Comparison of ENCODE assay signal across 8 mouse cellular contexts in genomic region chr6:38354723-38355353, GRCm38 (mm10). TPM values are rescaled to one million over a fixed set of nuclear protein-coding genes. Genes with fewer than 3 reads are reported as not detected.
DNase-seq lines count a peak whose midpoint lies in the region; ATAC-seq and TF ChIP-seq lines count a peak whose summit lies in the region.

No protein-coding gene starts in this region.

- TF ChIP-seq CTCF in lung, embryonic 14.5 days (IDR thresholded peaks at IDR 0.05; ENCODE audit: low read depth) = no peak

- H3K9me3 ChIP-seq in lung, embryonic 14.5 days (ENCODE audit: low read depth, low read length) = no peaks in the 10 kb centered on the region
- H3K9me3 ChIP-seq in embryonic facial prominence, embryonic 13.5 days = no peaks in the 10 kb centered on the region
- H3K9me3 ChIP-seq in intestine, embryonic 15.5 days = no peaks in the 10 kb centered on the region
- H3K9me3 ChIP-seq in neural tube, embryonic 13.5 days = no peaks in the 10 kb centered on the region

- H3K4me3 ChIP-seq in lung, embryonic 14.5 days (ENCODE audit: low read depth, low read length) = peak overlapping the region; percentile 68
- peak overlapping the region; percentile 62 for H3K4me3 ChIP-seq in embryonic facial prominence, embryonic 13.5 days
- peak overlapping the region; percentile 63 for H3K4me3 ChIP-seq in intestine, embryonic 15.5 days (replicated peaks)
- H3K4me3 ChIP-seq in neural tube, embryonic 13.5 days = peak overlapping the region; percentile 51

- ATAC-seq in lung, embryonic 14.5 days (ENCODE audit: insufficient read depth) = peak; percentile 23; the same call in 1 of the 2 replicates
- no peak for ATAC-seq in embryonic facial prominence, embryonic 13.5 days (ENCODE audit: insufficient number of reproducible peaks, insufficient read depth, low FRiP score, low TSS enrichment, low read depth)
- no peak; the same call in 1 of the 2 replicates for ATAC-seq in intestine, embryonic 15.5 days
- no peak for ATAC-seq in neural tube, embryonic 13.5 days (ENCODE audit: low read depth)

- no peaks in the 10 kb centered on the region for H3K4me1 ChIP-seq in lung, embryonic 14.5 days (ENCODE audit: insufficient read depth)
- H3K4me1 ChIP-seq in embryonic facial prominence, embryonic 13.5 days = peaks cover 16% of the 10 kb centered on the region
- H3K4me1 ChIP-seq in intestine, embryonic 15.5 days (replicated peaks) = peaks cover 12% of the 10 kb centered on the region; the same call in 1 of the 2 replicates
- H3K4me1 ChIP-seq in neural tube, embryonic 13.5 days (replicated peaks) = peaks cover 21% of the 10 kb centered on the region

- H3K36me3 ChIP-seq in lung, embryonic 14.5 days (ENCODE audit: insufficient read depth) = no peaks in the 10 kb centered on the region
- H3K36me3 ChIP-seq in embryonic facial prominence, embryonic 13.5 days = no peaks in the 10 kb centered on the region
- no peaks in the 10 kb centered on the region for H3K36me3 ChIP-seq in intestine, embryonic 15.5 days
- no peaks in the 10 kb centered on the region for H3K36me3 ChIP-seq in neural tube, embryonic 13.5 days

- H3K4me2 ChIP-seq in lung, embryonic 14.5 days = peak overlapping the region; percentile 74
- H3K4me2 ChIP-seq in embryonic facial prominence, embryonic 13.5 days = peak overlapping the region; percentile 73
- peak overlapping the region; percentile 82 for H3K4me2 ChIP-seq in intestine, embryonic 15.5 days (replicated peaks)
- H3K4me2 ChIP-seq in neural tube, embryonic 13.5 days = peak overlapping the region; percentile 66

- H3K27me3 ChIP-seq in lung, embryonic 14.5 days (ENCODE audit: insufficient read depth, low read length) = peaks cover 55% of the 10 kb centered on the region
- H3K27me3 ChIP-seq in embryonic facial prominence, embryonic 13.5 days = peaks cover 84% of the 10 kb centered on the region
- peaks cover 5% of the 10 kb centered on the region for H3K27me3 ChIP-seq in intestine, embryonic 15.5 days (replicated peaks)
- peaks cover 77% of the 10 kb centered on the region for H3K27me3 ChIP-seq in neural tube, embryonic 13.5 days

- H3K27ac ChIP-seq in lung, embryonic 14.5 days (ENCODE audit: low read depth) = no peak overlapping the region
- no peak overlapping the region for H3K27ac ChIP-seq in embryonic facial prominence, embryonic 13.5 days
- peak overlapping the region; percentile 79 for H3K27ac ChIP-seq in intestine, embryonic 15.5 days
- H3K27ac ChIP-seq in neural tube, embryonic 13.5 days (replicated peaks) = no peak overlapping the region

- H3K9ac ChIP-seq in lung, embryonic 14.5 days = no peak overlapping the region; the same call in 1 of the 2 replicates
- H3K9ac ChIP-seq in embryonic facial prominence, embryonic 13.5 days = 0 out of 2 replicates have a peak overlapping the region, but pooled peaks have one; percentile 64
- peak overlapping the region; percentile 60 for H3K9ac ChIP-seq in intestine, embryonic 15.5 days
- no peak overlapping the region for H3K9ac ChIP-seq in neural tube, embryonic 13.5 days

- no peak for DNase-seq in lung, embryonic 14.5 days
- no peak for DNase-seq in lung, postnatal 36 days
- no peak for DNase-seq in urinary bladder, adult 18-20 months (ENCODE audit: low spot score in 2 of 2)
- no peak for DNase-seq in yolk sac, embryonic 10.5 days (ENCODE audit: low spot score)
- no peak for DNase-seq in Muller cell, postnatal 12 days (ENCODE audit: inconsistent ontology term)

- WGBS in lung, embryonic 14.5 days = 4% methylated on average over 20 of the region's 20 CpGs
- 2% methylated on average over 20 of the region's 20 CpGs for WGBS in embryonic facial prominence, embryonic 13.5 days
- 4% methylated on average over 20 of the region's 20 CpGs for WGBS in intestine, embryonic 15.5 days
- WGBS in neural tube, embryonic 13.5 days = 1% methylated on average over 20 of the region's 20 CpGs

RNA-seq across cellular contexts. Expression of gene Zc3hav1, which starts 0.4 kb away (rescaled TPM):
- 4.7 and 5.7 TPM in 2 replicates for polyA plus RNA-seq in lung, embryonic 14.5 days (2014; fragmentation: Nextera tagmentation; extraction: Ambion mirVana)
- polyA plus RNA-seq in embryonic facial prominence, embryonic 13.5 days (2015; fragmentation: Nextera tagmentation; extraction: Ambion mirVana) = 3.2 and 4.0 TPM in 2 replicates
- polyA plus RNA-seq in intestine, embryonic 15.5 days (2015; fragmentation: Nextera tagmentation; extraction: Ambion mirVana) = 13.9 and 15.2 TPM in 2 replicates
- 1.1 and 1.3 TPM in 2 replicates for polyA plus RNA-seq in neural tube, embryonic 13.5 days (2015; fragmentation: Nextera tagmentation; extraction: Ambion mirVana)

RNA-seq across cellular contexts. Expression of gene Ttc26, which starts 26.4 kb away (rescaled TPM):
- polyA plus RNA-seq in lung, embryonic 14.5 days (2014; fragmentation: Nextera tagmentation; extraction: Ambion mirVana) = 9.0 and 9.2 TPM in 2 replicates
- polyA plus RNA-seq in embryonic facial prominence, embryonic 13.5 days (2015; fragmentation: Nextera tagmentation; extraction: Ambion mirVana) = 9.9 and 10.6 TPM in 2 replicates
- 3.8 and 4.0 TPM in 2 replicates for polyA plus RNA-seq in intestine, embryonic 15.5 days (2015; fragmentation: Nextera tagmentation; extraction: Ambion mirVana)
- 6.4 and 7.2 TPM in 2 replicates for polyA plus RNA-seq in neural tube, embryonic 13.5 days (2015; fragmentation: Nextera tagmentation; extraction: Ambion mirVana)

RNA-seq across cellular contexts. Expression of gene Zc3hav1l, which starts 55.8 kb away (rescaled TPM):
- 14.2 and 14.4 TPM in 2 replicates for polyA plus RNA-seq in lung, embryonic 14.5 days (2014; fragmentation: Nextera tagmentation; extraction: Ambion mirVana)
- 13.7 and 15.6 TPM in 2 replicates for polyA plus RNA-seq in embryonic facial prominence, embryonic 13.5 days (2015; fragmentation: Nextera tagmentation; extraction: Ambion mirVana)
- 8.3 and 9.0 TPM in 2 replicates for polyA plus RNA-seq in intestine, embryonic 15.5 days (2015; fragmentation: Nextera tagmentation; extraction: Ambion mirVana)
- polyA plus RNA-seq in neural tube, embryonic 13.5 days (2015; fragmentation: Nextera tagmentation; extraction: Ambion mirVana) = 9.9 and 10.1 TPM in 2 replicates

Comparison
In these comparisons a context has a peak if more than half of its experiments do, and no peak if none do; other contexts are left out.
1. H3K9ac ChIP-seq: peak in embryonic facial prominence, embryonic 13.5 days (single experiment) and intestine, embryonic 15.5 days (single experiment); none in lung, embryonic 14.5 days (single experiment) and neural tube, embryonic 13.5 days (single experiment).
2. Peak in every context shown above with its lines, with median percentiles within 50 percentile points of each other: H3K4me2 ChIP-seq and H3K4me3 ChIP-seq.